Mouse (Mus musculus) limb, embryonic 14.5 days (tissue): ENCODE data around the gene Hist2h3b. TPM values are rescaled to one million over a fixed set of nuclear protein-coding genes. Genes with fewer than 3 reads are reported as not detected.

Experiments
- ATAC-seq: fragments of 200-750 bp; cut with Nextera tagmentation; 2 replicates; pipeline ENCODE4 v1.8.0; 2017; ENCODE audit warnings: low read depth, moderate number of reproducible peaks, moderate TSS enrichment; ENCODE audit not compliant: low FRiP score
- DNase-seq: peaks from one replicate; pipeline ENCODE4 v3.0.0-alpha.2; 2015; ENCODE audit warnings: low spot score
- H3K27ac ChIP-seq: fragments of 300-500 bp; sonication (generic); replicated peaks from 2 replicates; pipeline ENCODE4 v1.5.1; 2014; ENCODE audit warnings: low read depth, mild to moderate bottlenecking, low read length, moderate library complexity, mixed read lengths
- H3K27me3 ChIP-seq: fragments of 300-500 bp; sonication (generic); 2 replicates; pipeline ENCODE4 v1.6.1; 2014; ENCODE audit warnings: low read length, mixed read lengths; ENCODE audit not compliant: control insufficient read depth, insufficient read depth
- H3K36me3 ChIP-seq: fragments of 300-500 bp; sonication (generic); 2 replicates; pipeline ENCODE4 v1.6.1; 2014; ENCODE audit warnings: mild to moderate bottlenecking, low read length, moderate library complexity, mixed read lengths; ENCODE audit not compliant: control insufficient read depth, insufficient read depth
- H3K4me1 ChIP-seq: fragments of 300-500 bp; sonication (generic); 2 replicates; pipeline ENCODE4 v1.6.1; 2014; ENCODE audit warnings: antibody characterized with exemption, low read length, mixed read lengths; ENCODE audit not compliant: control insufficient read depth, insufficient read depth
- H3K4me2 ChIP-seq: fragments of 300-500 bp; sonication (generic); replicated peaks from 2 replicates; pipeline ENCODE4 v1.6.1; 2014; ENCODE audit warnings: low read depth, mild to moderate bottlenecking, low read length, moderate library complexity; ENCODE audit not compliant: severe bottlenecking
- H3K4me3 ChIP-seq: fragments of 300-500 bp; sonication (generic); replicated peaks from 2 replicates; pipeline ENCODE4 v1.5.1; 2014; ENCODE audit warnings: low read length
- H3K9ac ChIP-seq: fragments of 300-500 bp; sonication (generic); 2 replicates; pipeline ENCODE4 v1.6.1; 2014; ENCODE audit warnings: mild to moderate bottlenecking, low read depth, low read length, moderate library complexity; ENCODE audit not compliant: severe bottlenecking
- H3K9me3 ChIP-seq: fragments of 300-500 bp; sonication (generic); 2 replicates; pipeline ENCODE4 v1.6.1; 2016; ENCODE audit warnings: low read length; ENCODE audit not compliant: control insufficient read depth
- POLR2A ChIP-seq: fragments of 200-500 bp; IDR thresholded peaks from 2 replicates; pipeline ENCODE4 v1.8.0; 2012; ENCODE audit warnings: inconsistent platforms, mild to moderate bottlenecking, moderate library complexity, borderline replicate concordance; ENCODE audit not compliant: insufficient read depth, insufficient read length; ENCODE audit errors: extremely low read depth
- WGBS: fragments of 180-500 bp; shearing (Covaris S2); extraction: QIAGEN DNeasy Blood & Tissue Kit; methylation state at CpG from one replicate; pipeline ENCODE4 v1.1.7; 2014; 5-methylcytosine and 5-hydroxymethylcytosine counted together
- polyA plus RNA-seq, 2 experiments: library from polyadenylated mRNA; depleted of rRNA in 1 of 2; stranded (reverse) in 1 of 2; unstranded in 1 of 2; fragments of >200 nt; fragmentation: Nextera tagmentation in 1 of 2; extraction: Ambion mirVana in 1 of 2; gene quantifications; 2 replicates each; pipeline versions ENCODE4 v1.2.1 to v1.2.3; 2012 to 2014

Gene Hist2h3b
- polyA plus RNA-seq, 2 experiments: 63.1 to 85.3 TPM

DNA sequence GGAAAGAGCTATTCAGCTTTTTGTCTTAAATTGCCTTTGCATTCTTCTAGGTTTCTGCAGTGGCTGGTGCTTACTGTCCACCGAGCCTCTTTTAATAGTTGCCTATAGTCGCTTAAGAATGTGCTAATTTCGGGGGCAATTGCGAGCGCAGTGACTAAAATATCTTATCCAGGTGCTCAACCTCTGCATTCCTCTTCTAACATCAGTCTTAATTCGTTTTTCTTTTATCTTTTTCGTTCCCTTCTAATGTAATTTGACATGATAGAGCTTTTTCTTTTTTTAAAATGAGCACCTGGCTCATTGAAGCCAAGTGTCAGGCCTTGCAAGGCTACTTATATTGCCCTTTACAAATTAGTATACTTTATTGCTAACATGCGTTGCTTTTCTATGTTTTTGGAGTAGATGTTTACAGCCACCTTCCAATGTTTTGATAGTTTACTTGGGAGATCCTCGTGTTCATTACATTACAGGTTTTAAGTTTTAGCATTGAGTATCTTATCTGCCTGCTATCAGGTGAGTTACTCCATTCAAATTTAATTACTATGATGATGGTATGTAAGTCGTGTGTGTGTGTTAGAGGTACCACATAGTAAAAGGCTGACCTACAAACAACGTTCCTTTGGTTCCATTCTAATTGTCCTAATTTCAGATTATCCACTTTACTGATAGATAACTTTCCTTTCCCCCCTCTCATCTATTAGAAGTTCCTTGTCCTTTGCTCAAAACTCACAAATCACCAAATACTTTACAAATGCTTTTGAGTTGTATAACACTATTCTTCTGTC is 20.9 kb upstream of the Hist2h3b start:
- peak overlapping the region; percentile 39 for H3K4me3 ChIP-seq
- no peaks in the 10 kb centered on the region for H3K36me3 ChIP-seq
- no peak for TF ChIP-seq POLR2A
- peak overlapping the region; percentile 65; the same call in 1 of the 2 replicates for H3K27ac ChIP-seq
- peak overlapping the region; percentile 49 for H3K4me2 ChIP-seq
- H3K27me3 ChIP-seq: no peaks in the 10 kb centered on the region
- peaks cover 25% of the 10 kb centered on the region for H3K4me1 ChIP-seq
- no peaks in the 10 kb centered on the region for H3K9me3 ChIP-seq
- ATAC-seq: no peak
- peak overlapping the region; percentile 59 for H3K9ac ChIP-seq
- no peak for DNase-seq
- 2% methylated on average over 11 of the region's 11 CpGs for WGBS

DNA sequence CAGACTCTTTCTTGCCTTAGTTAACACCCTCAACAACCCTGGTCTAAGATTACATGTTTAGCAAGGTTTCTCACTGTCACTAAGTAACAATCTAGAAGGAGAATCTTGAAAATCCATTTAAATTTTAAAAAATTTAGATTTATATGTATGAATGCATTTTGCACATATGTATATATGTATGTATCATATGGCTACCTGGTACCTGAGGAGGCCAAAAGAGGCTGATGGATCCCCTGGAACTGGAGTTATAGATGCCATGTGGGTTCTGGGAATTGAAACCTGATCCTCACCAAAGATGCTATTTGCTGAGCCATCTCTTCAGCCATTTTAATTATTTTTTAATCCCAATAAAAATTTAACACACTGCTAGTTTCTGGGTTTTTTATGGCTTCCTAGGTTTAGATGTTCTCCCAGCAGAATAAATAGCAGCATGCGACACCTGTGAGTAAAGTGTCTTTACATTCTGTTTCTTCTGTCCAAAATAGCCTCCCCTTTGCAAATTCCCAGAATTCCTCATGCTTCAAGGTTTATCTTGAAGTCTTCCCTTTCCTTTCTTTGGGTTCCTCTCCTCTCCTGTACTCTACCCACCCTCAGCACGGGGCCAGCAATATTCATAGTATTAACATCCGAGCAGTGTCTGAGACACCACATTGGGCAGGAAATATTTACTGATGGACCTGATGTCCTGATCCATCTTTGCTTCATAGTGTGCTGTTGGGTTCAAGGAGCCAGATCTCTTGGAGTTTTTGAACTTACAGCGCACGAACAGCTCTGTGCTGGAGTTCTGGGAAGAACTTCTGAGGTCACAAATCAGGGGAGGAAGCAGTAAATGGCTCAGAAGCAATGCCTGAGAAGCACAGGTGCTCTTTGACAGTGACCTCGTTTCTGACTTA is 20.1 kb upstream of the Hist2h3b start:
- Histone ChIP-seq H3K27ac (no peak overlapping the region), H3K4me1 (peaks cover 22% of the 10 kb centered on the region), H3K27me3 (no peaks in the 10 kb centered on the region), H3K9ac (peak overlapping the region; percentile 59; the same call in 1 of the 2 replicates), H3K4me3 (peak overlapping the region; percentile 39), H3K9me3 (no peaks in the 10 kb centered on the region), H3K4me2 (peak overlapping the region; percentile 49), H3K36me3 (no peaks in the 10 kb centered on the region)
- DNase-seq (no peak), ATAC-seq (no peak)
- WGBS: 36% methylated on average over 6 of the region's 6 CpGs
- TF ChIP-seq POLR2A: no peak

DNA sequence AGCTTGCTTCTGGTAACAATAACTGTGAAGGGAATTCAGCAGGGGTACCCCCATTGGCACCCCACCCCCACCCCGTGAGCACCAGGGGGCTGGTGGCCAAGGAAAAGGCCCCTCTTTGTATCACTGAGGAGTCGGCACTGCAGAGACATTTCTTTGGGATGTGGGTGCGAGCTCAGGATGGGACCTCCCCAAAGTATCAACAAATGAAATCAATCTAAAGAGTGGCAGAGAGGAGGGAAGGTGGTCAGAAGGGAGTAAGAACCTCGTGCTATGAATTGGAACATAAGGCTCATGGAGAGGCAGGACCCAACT is 19.5 kb upstream of the Hist2h3b start:
- Histone ChIP-seq H3K27ac (no peak overlapping the region), H3K9ac (no peak overlapping the region), H3K4me3 (0 out of 2 replicates have a peak overlapping the region, but pooled peaks have one; percentile 39), H3K27me3 (no peaks in the 10 kb centered on the region), H3K36me3 (no peaks in the 10 kb centered on the region), H3K9me3 (no peaks in the 10 kb centered on the region), H3K4me1 (peaks cover 20% of the 10 kb centered on the region), H3K4me2 (peak overlapping the region; percentile 49; the same call in 1 of the 2 replicates)
- ATAC-seq: no peak
- 48% methylated on average over 4 of the region's 4 CpGs for WGBS
- no peak for DNase-seq
- TF ChIP-seq POLR2A: no peak

DNA sequence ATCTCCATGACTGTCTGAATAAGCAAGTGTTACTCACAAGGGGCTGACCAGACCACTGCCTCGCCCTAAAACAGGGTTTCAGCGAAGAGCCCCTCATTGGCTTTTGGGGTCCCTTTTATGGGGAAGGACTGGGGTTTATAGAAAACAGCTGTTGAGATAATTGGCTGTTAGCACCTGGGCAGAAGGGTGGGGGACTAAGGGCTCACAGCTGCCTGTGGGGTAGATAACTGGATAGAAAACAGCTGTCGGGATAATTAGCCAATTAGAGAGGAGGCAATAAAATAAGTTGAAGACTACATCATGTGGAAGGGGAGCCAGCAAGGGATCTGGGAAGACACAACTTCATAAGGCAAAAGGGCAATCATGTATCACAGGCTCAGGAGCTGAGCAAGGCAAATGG is 17.6 kb upstream of the Hist2h3b start:
- Histone ChIP-seq H3K9me3 (no peaks in the 10 kb centered on the region), H3K4me1 (peaks cover 14% of the 10 kb centered on the region), H3K4me2 (no peak overlapping the region), H3K9ac (no peak overlapping the region), H3K27ac (no peak overlapping the region), H3K27me3 (no peaks in the 10 kb centered on the region), H3K36me3 (no peaks in the 10 kb centered on the region), H3K4me3 (no peak overlapping the region)
- DNase-seq (no peak), ATAC-seq (no peak)
- no peak for TF ChIP-seq POLR2A
- WGBS: 16% methylated on average over 3 of the region's 3 CpGs

DNA sequence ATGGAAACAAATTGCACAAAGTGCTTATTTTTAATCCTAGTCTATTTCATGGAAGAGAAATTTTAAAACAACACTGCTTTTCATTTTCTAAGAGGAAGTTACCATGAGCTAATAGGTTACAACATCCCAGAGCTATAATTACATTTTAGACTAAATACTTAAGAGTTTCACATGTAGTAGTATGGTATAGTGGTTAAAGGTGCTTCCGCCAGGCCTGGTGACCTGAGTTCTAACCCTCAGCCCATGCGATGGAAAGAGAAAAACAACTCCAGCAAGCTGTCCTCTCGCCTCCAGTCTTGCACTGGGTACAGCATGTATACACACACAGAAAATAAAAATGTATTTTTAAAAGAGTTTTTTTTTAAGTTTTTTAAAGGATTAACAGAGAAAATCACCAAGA is 16.7 kb upstream of the Hist2h3b start:
- Histone ChIP-seq H3K4me2 (no peak overlapping the region), H3K4me3 (no peak overlapping the region), H3K9me3 (no peaks in the 10 kb centered on the region), H3K27me3 (no peaks in the 10 kb centered on the region), H3K4me1 (peaks cover 19% of the 10 kb centered on the region), H3K27ac (no peak overlapping the region), H3K9ac (no peak overlapping the region), H3K36me3 (no peaks in the 10 kb centered on the region)
- no peak for TF ChIP-seq POLR2A
- ATAC-seq (no peak), DNase-seq (no peak)
- 80% methylated on average over 3 of the region's 3 CpGs for WGBS
